Mouse (Mus musculus): ENCODE results near the gene Olfm2.

DNA sequence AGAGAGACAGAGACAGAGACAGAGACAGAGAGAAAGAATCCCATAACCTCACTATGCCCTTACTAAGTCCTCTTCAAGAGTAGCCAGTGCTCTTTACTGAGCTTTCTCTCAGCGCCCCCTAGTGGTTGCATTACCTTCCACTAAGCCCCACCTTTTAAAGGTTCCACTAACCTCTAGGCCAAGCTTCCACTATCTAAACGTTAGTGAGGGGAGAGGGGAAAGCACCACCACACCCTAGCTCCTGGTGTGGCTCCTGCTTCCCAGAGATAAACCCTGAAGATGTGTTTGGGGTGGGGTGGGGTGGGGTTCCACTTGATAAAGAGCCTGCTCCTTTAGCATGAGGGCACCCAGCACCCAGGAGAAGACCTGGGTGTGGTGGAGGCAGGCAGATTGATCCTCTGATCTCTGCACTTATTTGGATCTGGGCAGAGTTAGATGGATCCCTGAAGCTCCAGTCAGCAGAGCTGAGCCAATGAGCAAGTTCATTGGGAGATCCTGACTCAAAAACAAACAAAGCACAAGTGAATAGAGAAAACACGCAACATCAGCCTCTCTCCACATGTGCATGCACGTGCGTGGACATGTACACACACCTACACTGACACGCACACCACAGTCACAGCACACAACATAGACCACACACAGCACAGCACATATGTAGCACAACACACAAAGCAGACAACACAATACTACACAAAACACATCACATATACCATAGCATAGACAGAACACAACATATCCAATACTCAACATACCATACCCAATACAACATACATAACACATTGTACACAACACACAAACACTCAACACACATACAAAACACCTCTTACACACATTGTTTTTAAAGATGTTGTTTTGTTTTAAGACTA, 11.2 kb upstream of the Olfm2 start:
- no peak for TF ChIP-seq POLR2A (IDR thresholded peaks at IDR 0.05; ENCODE audit: low read depth, low read length)
- peak; percentile 51 for TF ChIP-seq CTCF (conservative IDR thresholded peaks at IDR 0.05; ENCODE audit: insufficient read depth, insufficient read length, low read depth, low read length)
